Mouse (Mus musculus): ENCODE measurements around the gene Asxl1.

- TF ChIP-seq CTCF (IDR thresholded peaks at IDR 0.05; ENCODE audit: low read depth, low read length), result no peak
- TF ChIP-seq EP300 (IDR thresholded peaks at IDR 0.05; ENCODE audit: insufficient read depth, low read depth, low read length), result no peak
These were observed 100.8 kb downstream of the Asxl1 start for GRCm38 (mm10) chr2:153446476-153446875.
